Mouse (Mus musculus): ENCODE data around the gene Cavin3.
"Not testable (repeated sequence)": the region's sequence is repeated elsewhere in the genome, so short reads cannot be mapped to it uniquely, and the experiment has no call there.

Cavin3 gene

DNA sequence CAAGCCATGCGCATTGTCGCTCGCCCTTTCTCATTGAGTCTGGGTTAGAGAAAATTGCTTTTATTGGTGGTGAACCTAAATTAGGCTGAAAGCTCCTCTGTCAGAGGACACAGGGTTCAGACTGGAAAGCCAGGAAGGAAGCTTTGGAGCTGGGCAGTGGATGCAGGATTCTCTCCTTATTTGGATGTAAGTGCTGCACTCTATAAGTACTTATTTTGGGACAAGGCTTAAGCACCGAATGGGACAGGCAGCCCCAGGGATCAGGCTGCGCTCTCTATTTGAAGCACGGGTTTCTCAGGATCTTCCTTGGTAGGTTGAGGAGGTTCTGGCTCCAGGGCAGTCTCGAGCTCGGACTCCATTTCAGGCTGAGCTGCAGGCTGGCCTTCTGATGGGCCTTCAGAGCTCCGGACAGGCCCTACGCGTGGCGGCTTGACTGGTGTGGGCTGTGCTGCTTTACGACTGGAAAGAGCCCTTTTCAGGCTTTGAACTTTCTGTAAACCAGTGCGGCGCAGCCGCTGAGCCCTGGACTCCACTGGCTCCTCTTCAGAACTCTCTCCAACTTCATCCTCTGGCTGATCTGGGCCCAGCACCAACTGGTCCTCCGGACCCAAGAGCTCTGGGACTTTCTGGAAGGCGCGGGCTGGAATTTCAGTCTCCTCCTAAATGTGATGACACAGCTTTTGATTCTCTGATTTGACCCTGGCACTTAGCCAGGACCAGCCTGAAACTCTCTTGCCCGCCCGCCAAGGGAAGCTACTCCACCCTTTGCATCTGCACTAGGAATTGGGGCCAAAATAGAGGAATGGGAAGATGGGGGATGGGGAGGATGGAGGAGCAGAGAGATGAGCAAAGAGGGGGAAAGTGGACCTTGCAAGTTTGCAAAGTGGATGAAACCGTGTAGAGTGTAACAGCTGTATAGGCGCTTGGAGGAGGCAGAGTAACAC lies 1.3 kb downstream of the Cavin3 start:
- DNase-seq (ENCODE audit: low spot score) = peak; percentile 22

DNA sequence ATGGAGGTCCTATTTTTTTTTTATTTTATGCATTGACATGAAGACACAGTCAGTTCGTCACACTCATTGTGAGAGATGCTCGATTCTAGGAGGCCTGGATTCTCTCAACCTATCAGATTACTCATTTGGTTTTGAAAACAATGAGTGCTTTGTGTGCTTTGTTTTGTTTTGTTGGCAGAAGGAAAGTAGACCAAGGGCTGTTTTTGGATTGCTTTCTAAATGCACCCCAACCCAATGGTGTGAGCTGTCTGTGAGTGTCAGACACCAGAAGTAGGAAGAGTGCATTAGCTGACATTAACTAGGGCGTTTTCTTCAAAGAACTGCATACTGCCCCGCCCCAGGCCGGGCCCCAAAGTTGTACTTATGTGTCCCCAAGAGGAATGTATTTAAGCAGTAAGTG lies 2.0 kb downstream of the Cavin3 start:
- no peak for DNase-seq (ENCODE audit: low spot score)

DNA sequence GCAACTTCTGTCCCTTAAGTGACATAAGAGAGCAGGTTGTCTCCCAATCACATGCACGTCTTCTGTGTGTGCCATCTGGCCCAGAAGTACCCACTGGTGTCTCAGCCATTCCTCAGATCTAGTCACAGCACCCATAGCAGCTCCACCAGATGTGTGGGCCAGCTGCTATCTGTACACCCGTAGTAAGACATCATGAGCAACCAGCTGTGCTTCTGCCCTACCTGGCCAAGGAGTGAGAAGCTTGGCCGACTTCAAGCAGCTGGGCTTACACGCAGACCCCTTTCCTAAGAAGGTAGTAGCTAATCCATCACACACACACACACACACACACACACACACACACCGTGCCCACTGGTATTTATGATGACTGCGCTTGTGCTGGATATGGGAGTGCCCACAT lies 2.9 kb downstream of the Cavin3 start:
- DNase-seq (ENCODE audit: low spot score) = no peak

GRCm38 (mm10) chr7:105478344-105478743 lies 3.8 kb downstream of the Cavin3 start:
- no peak for DNase-seq (ENCODE audit: low spot score)

DNA sequence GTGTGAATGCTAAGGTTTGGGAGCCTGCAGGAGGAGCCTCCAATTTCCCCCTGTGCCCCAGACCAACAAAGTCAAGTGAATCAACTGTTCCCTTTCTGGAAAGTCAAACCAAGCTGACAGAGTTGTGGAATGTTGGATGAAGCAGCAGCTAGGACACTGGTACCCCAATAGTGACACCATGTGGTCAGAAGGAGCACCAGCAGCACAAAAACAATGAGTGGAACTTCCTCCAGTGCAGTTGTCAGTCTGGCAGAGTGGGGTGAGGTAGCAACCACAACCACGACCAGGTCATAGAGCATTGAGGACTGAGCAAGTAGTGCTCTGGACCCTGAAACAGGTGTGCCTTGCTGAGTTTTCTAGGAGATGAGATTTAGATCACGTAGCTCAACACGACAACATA lies 4.3 kb downstream of the Cavin3 start:
- DNase-seq (ENCODE audit: low spot score) = peak; percentile 18

GRCm38 (mm10) chr7:105477433-105477700 lies 4.7 kb downstream of the Cavin3 start:
- no peak for DNase-seq (ENCODE audit: low spot score)

DNA sequence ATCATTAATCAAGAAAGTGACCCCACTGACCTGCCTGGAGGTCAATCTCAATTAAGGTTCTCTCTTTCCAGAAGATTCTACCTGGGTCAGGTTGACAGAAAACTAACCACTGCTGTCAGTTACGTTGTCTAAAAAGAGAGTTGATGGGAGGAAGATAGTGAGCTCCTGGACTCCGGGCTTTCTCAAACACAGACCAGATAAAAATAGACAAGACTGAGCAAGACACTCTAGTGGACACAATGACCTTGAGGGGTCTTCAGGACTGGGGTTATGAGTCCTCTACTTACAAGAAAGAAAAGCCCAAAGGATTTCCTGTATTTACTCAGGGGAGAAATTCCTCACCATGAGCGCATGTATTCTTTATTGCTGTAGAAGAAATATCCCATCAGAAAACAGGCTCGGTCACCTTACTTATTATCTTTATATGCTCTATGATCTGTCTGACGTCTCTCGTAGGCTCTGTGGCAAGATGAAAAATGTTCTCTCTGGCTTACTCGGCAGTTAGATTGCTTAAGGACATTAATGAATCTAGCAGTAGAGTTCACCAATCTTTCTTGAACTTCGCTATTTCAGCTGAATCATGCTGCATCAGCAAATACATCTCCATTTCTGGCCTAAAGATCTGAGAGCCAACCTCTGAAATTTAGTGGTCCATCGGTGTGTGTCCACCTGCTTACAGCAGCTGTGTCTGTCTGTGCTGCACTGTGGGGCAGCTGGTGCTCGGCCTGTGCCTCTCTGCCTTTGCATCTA lies 5.2 kb downstream of the Cavin3 start:
- DNase-seq (ENCODE audit: low spot score) = no peak

GRCm38 (mm10) chr7:105475396-105475949 lies 6.6 kb downstream of the Cavin3 start:
- no peak for DNase-seq (ENCODE audit: low spot score)

DNA sequence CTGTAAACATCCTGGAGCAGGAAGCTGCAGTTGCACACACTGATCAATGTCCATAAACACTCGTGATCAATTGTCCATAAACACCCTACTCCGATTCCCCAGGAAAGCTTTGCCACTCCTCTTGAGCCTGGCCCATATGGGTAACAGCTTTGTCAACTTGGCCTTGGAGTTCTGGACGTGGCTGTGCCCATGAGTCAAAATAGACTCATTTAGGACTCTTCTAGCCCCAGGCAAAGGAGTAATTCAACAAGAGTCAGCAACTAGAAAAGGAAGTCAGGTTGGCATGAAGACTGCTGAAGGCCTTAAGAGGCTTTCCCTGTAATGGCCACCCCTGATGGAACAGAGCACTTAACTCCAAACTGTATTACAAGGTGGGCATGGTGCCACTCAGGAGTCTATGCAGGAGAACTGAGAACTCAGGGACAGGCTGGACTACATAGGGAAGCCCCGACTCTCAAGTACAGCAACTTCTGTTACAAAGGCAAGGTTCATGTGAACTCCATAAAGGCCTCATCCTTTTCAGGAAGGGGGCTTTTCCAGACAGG lies 7.3 kb downstream of the Cavin3 start:
- DNase-seq (ENCODE audit: low spot score) = no peak

DNA sequence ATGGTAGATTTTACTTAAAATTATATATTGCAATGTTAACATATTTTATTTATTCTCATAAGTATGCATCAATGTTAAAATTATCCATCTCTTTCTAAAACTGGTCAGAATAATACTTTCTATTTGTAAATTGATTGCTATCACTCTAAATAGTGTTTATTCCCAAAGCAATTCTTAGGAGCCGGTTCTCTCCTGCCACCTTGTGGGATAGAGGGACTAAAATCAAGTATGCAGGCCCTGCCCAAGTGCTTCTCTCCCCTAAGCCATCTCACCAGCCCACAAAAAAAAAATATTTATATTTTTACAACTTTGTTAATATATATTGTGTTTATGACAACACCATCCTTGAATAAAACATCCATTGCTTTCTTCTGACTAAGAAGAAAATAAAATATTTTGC lies 9.5 kb downstream of the Cavin3 start:
- no peak for DNase-seq (ENCODE audit: low spot score)

- not testable (repeated sequence) for DNase-seq (ENCODE audit: low spot score)
Observed at GRCm38 (mm10) chr7:105465505-105465904, 16.6 kb downstream of the Cavin3 start.

DNA sequence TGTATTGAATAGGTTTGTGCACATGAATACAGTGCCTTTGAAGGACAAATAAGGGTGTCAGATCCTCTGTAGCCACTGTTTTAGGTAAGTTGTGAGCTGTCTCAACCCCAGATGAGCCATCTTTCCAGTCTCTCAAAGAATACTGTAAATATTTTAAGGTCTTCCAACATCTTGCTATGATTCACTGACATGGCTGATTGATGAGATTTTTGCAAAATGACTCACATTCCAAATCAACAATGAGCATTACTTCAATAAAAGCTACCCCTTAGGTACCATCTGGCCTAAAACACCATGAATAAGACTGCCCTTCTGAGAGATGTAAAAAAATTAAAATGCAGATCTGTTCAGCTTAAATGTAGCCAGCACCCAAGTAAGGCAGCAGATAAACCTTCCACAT lies 23.6 kb downstream of the Cavin3 start:
- no peak for DNase-seq (ENCODE audit: low spot score)

- not testable (repeated sequence) for DNase-seq (ENCODE audit: low spot score)
Observed at GRCm38 (mm10) chr7:105453345-105453744, 28.8 kb downstream of the Cavin3 start.

GRCm38 (mm10) chr7:105445076-105445475 lies 37.0 kb downstream of the Cavin3 start:
- DNase-seq (ENCODE audit: low spot score) = no peak

DNA sequence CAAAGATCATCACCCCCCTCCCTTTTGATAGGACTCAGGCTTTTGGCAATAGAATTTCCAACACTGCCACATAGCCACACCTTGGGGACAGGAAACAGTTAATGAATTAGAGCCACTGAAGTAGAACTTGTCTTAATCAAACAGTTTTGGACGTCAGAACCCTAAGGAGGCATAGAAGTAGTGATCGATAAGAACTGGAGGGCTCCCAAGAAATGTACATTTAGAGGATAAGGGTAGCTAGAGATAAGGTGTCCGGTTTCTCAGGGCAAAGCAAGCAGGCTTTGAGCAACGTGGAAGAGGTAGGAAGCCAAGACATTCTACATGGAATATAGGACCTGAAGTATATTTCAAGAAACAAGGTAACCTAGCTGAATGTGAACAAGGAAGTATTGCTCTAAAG lies 40.7 kb downstream of the Cavin3 start:
- DNase-seq (ENCODE audit: low spot score) = no peak

GRCm38 (mm10) chr7:105437979-105438772 lies 43.9 kb downstream of the Cavin3 start:
- DNase-seq (ENCODE audit: low spot score) = no peak

DNA sequence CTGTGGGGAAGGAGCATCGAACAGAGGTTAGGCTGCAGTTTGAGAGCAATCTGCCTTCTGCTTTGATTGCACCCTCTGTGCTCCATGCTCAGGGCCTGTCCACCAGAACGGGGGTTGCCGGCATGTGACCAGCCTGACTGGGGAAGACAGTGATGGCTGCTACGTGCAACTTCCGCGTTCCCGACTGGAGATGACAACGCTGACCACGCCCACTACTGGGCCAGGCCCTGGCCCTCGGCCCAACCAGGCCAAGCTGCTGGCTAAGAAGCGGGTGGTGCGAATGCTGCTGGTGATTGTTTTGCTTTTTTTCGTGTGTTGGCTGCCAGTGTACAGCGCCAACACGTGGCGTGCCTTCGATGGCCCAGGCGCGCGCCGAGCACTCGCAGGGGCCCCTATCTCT lies 47.3 kb downstream of the Cavin3 start:
- DNase-seq (ENCODE audit: low spot score) = no peak

DNA sequence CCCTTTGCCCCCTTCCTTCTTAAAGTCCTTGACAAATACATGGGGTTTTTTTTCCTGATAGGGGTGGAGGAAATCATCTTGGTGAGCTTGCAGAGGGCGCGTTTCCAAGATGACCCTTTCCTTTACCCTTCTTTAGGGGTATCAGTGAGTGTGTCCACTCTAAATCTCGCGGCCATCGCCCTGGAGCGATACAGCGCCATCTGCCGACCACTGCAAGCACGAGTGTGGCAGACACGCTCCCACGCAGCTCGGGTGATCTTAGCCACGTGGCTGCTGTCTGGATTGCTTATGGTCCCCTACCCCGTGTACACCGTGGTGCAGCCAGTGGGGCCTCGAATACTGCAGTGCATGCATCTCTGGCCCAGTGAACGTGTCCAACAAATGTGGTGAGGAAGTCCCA lies 48.2 kb downstream of the Cavin3 start:
- no peak for DNase-seq (ENCODE audit: low spot score)

DNA sequence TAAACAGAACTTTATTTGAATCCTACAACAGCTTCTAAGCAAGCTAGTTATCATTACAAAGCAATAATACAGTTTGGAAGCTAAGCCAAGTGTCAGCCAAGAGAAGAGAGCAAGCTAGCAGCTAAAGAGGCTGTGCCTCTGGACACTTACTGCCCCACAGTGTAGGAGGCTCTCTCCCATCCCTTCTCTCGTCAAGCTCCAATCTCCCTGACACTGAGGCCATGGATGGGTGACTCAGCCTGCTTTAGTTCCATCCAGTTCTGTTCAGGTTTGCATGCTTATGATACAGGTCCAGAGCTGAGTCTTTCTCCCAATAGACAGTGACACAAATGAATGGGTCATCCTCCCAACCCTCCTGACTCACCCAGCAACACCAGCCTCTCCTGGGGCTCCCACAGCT lies 50.0 kb downstream of the Cavin3 start:
- no peak for DNase-seq (ENCODE audit: low spot score)
